Mouse (Mus musculus): ENCODE measurements around the gene Iqsec3.

DNA sequence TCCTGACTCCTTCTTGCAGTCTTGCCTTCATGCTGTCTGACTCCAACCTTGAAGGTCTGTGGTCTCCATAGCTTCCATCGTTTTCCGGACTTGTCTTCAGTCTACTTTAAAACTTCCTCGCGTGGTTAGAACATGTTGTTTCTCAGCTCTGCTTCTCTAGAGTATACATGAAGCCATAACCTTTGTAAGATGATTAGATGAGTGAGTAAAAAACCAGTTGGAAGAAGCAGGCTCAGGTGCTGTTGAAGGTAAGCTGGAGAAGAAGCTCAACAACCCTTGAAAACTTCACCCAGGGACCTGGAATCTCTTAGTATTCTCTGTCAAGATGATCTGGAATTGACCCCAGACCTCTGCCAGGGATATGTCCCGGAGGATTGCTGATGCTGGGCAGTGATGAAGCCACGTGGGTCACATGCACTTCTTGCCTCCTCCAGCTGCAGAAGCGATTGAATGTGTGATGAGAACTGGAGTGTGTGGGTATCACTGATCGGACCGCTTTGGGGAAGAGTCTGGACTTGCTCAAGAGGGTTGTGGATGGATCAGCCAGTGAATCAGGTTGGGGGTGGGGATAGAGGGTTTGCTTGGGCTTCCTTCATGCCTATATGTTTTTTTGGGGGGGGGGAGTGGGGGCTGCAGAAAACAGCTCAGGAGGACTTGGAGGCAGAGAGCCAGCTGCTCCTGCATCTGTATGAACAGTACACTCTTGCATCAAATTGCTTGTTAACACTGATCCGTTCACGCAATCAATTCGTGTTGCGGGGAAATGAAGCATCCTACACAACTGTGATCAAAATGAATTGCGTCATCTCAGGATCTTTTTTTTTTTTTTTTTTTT, 71.4 kb downstream of the Iqsec3 start:
- TF ChIP-seq CTCF (IDR thresholded peaks at IDR 0.05; ENCODE audit: low read depth) (no peak), EP300 (IDR thresholded peaks at IDR 0.05; ENCODE audit: low read depth) (no peak)

All from heart, postnatal 0 days (tissue).